Mouse (Mus musculus) frontal cortex, postnatal 36 days (tissue): ENCODE data around the gene Stt3b.

Experiments used
- DNase-seq, 2 experiments: peaks; one replicate each; pipeline ENCODE4 v3.0.0; 2022; ENCODE audit warnings: low spot score in 2 of 2

The Stt3b gene

GRCm38 (mm10) chr9:115215830-115216701 is 94.2 kb downstream of the Stt3b start:
- DNase-seq, result no peak

GRCm38 (mm10) chr9:115214572-115215571 is 95.3 kb downstream of the Stt3b start:
- no peak for DNase-seq

GRCm38 (mm10) chr9:115213755-115214264 is 96.4 kb downstream of the Stt3b start:
- no peak for DNase-seq

GRCm38 (mm10) chr9:115210535-115210934 is 99.7 kb downstream of the Stt3b start:
- DNase-seq, result no peak

GRCm38 (mm10) chr9:115209737-115210136 is 100.5 kb downstream of the Stt3b start:
- DNase-seq, result no peak

- DNase-seq, result no peak
Measured at GRCm38 (mm10) chr9:115206219-115206618, 104.0 kb downstream of the Stt3b start.

GRCm38 (mm10) chr9:115205491-115205890 is 104.7 kb downstream of the Stt3b start:
- DNase-seq, result no peak

GRCm38 (mm10) chr9:115203136-115203535 is 107.1 kb downstream of the Stt3b start:
- DNase-seq, result no peak

GRCm38 (mm10) chr9:115201264-115201663 is 109.0 kb downstream of the Stt3b start:
- DNase-seq, result no peak

- DNase-seq, result no peak
Measured at GRCm38 (mm10) chr9:115200166-115200862, 109.9 kb downstream of the Stt3b start.

GRCm38 (mm10) chr9:115197082-115197481 is 113.1 kb downstream of the Stt3b start:
- no peak for DNase-seq

- DNase-seq, result no peak
Measured at GRCm38 (mm10) chr9:115192890-115193289, 117.3 kb downstream of the Stt3b start.
